Mouse (Mus musculus) kidney, adult 11 months (tissue): ENCODE measurements around the gene Ano9.

ENCODE experiments used
- DNase-seq: peaks from one replicate; pipeline ENCODE4 v3.0.0; 2022

Ano9 gene

DNA sequence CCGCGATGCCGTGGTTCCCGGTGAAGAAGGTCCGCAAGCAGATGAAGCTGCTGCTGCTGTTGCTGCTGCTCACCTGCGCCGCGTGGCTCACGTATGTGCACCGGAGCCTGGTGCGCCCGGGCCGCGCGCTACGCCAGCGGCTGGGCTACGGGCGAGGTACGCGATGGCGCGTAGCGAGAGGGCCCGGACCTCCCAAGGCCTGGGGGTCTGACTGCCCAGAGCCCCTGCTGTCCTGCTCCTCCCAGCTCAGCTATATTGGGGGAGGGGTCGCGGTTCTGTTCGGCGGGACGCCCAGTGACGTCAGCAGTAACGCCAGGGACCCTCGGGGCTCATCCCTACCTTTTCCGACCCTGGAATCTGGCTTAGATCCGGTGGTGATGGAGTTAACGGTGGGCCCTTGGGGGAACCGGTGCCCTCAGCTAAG is 56.3 kb downstream of the Ano9 start:
- no peak for DNase-seq

DNA sequence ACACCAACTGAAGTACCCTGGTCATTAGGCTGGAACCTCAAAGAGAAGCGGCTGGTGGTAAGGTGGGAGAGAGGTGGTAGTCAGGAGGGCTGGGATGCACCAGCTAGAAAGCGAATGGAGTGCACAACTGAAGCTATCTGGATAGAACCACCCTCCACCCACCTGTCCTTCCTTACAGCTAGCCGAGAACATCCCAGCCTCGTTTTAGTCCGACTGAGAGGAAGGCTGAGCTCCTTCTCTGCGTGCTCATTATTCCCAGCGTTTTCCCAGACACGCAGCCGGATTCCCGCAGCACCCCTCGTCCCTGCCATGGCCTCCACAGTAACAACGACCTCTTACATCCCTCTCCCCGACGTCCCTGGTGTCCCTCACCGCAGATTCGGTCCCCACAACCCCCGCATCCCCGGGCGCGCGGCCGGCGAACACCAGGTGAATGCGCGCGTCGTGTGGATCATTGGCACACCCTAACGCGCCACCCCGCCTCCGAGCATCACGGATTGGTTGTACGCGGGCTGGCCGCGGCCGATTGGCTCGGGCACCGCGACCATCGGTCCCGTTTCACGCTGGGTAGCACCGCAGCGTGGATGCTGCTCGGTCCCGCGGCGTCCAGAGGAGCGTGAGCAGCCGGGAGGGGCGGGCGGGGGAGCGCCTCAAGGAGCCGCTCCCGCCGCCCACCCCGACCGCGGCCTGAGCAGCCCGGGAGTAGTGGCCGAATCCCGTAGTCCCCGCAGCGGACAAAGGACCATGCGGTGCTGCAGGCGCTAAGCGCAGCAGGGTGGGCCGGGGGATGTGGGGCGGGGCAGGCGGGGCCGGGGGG is 57.0 kb downstream of the Ano9 start, which contains the start of gene B4galnt4:
TSS of gene B4galnt4 (plus strand) at position 679 of the 817 bp plus-strand sequence.
- peak; percentile 48 for DNase-seq

GRCm38 (mm10) chr7:141059929-141060328 is 57.7 kb downstream of the Ano9 start:
- no peak for DNase-seq

DNA sequence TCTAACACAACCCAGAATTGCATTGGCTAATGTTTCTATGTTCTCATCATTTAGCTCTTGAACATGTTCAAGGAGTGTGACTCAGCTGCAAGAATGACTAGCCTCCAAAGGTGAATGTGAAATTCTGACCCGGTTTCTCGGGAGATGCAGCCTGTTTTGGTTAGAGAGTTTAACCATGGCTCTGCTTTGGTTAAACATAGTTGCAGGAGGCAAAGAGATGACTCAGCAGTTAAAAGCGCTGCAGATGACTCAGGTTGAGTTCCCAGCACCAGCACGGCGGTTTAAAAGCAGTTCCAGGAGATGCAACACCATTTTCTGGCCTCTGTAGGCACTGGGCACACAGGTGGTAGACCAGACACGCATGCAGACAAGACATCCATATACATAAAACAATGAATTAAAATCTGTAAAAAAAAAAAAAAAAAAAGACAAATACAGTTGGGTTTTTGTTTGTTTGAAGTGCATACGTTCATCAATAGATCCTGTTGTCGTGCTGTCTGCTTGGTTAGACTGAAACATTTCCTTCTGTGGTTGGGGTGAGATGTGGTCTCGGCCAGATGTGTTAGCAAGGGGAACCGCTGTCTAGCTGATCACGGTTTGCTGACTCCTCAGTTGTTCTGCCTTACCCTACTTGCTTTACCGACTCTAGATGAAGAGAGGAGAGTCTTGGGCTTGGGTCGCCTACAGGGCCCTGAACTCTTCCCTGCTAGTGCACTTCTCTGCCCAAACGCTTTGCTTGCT is 58.8 kb downstream of the Ano9 start:
- DNase-seq: no peak

GRCm38 (mm10) chr7:141057541-141057940 is 60.1 kb downstream of the Ano9 start:
- no peak for DNase-seq

- DNase-seq: no peak
Observed at GRCm38 (mm10) chr7:141056976-141057375, 60.6 kb downstream of the Ano9 start.

DNA sequence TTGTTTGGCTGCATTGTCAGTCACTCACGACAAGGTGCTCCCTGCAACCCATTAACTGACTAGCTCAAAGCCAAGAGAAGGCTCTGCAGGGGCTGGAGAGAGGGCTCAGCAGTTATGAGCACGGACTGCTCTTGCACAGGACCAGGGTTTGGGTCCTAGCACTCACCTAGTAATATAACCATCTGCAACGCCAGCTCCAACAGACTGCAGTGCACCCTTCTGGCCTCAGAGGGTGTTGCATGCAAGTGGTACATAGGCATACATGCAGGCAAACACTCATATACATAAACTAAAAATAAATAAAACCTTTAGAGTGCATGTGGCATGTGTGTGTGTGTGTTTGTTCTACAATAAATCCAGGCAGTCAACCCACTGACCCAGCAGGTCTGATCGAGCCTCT is 61.8 kb downstream of the Ano9 start:
- DNase-seq: no peak

GRCm38 (mm10) chr7:141052421-141052820 is 65.2 kb downstream of the Ano9 start:
- no peak for DNase-seq

GRCm38 (mm10) chr7:141052016-141052415 is 65.6 kb downstream of the Ano9 start:
- DNase-seq: no peak
